Comparison of ENCODE assay signal across 16 mouse cellular contexts in genomic region chr5:88916501-88916971, GRCm38 (mm10). TPM values are rescaled to one million over a fixed set of nuclear protein-coding genes. Genes with fewer than 3 reads are reported as not detected.
DNase-seq lines count a peak whose midpoint lies in the region; ATAC-seq and TF ChIP-seq lines count a peak whose summit lies in the region.
"Had no signal": no experiment of that assay in that cellular context is flagged by ENCODE, and none has a peak within 500 bp of the region (broad histone marks: within the 10 kb centered on the region; RNA-seq: fewer than 3 reads in every experiment).

No protein-coding gene starts in this region.

- no peak overlapping the region for H3K9ac ChIP-seq in lung, embryonic 14.5 days
- H3K9ac ChIP-seq in heart, postnatal 0 days (replicated peaks; ENCODE audit: low read depth, low read length) = no peak overlapping the region
- no peak overlapping the region for H3K9ac ChIP-seq in midbrain, embryonic 11.5 days (ENCODE audit: low read length)
- H3K9ac ChIP-seq: neural tube, embryonic 15.5 days had no signal

- H3K36me3 ChIP-seq in lung, embryonic 14.5 days (ENCODE audit: insufficient read depth) = no peaks in the 10 kb centered on the region
- H3K36me3 ChIP-seq in heart, postnatal 0 days (replicated peaks; ENCODE audit: control insufficient read depth, insufficient read depth, low read length) = no peaks in the 10 kb centered on the region
- H3K36me3 ChIP-seq in midbrain, embryonic 11.5 days (ENCODE audit: control insufficient read depth, insufficient read depth, low read length) = no peaks in the 10 kb centered on the region
- H3K36me3 ChIP-seq: neural tube, embryonic 15.5 days had no signal

- no peak overlapping the region for H3K4me2 ChIP-seq in lung, embryonic 14.5 days
- H3K4me2 ChIP-seq in heart, postnatal 0 days (ENCODE audit: low read depth, low read length) = peak overlapping the region; percentile 24; the same call in 1 of the 2 replicates
- H3K4me2 ChIP-seq in midbrain, embryonic 11.5 days = no peak overlapping the region
- H3K4me2 ChIP-seq: neural tube, embryonic 15.5 days had no signal

- no peak overlapping the region for H3K27ac ChIP-seq in lung, embryonic 14.5 days (ENCODE audit: low read depth)
- peak overlapping the region; percentile 86 for H3K27ac ChIP-seq in heart, postnatal 0 days (ENCODE audit: low read depth)
- H3K27ac ChIP-seq in midbrain, embryonic 11.5 days (ENCODE audit: low read depth, low read length) = no peak overlapping the region
- H3K27ac ChIP-seq: neural tube, embryonic 15.5 days had no signal

- TF ChIP-seq CTCF in lung, embryonic 14.5 days (IDR thresholded peaks at IDR 0.05; ENCODE audit: low read depth) = no peak
- no peak for TF ChIP-seq CTCF in heart, postnatal 0 days (IDR thresholded peaks at IDR 0.05; ENCODE audit: low read depth)

- ATAC-seq in lung, embryonic 14.5 days (ENCODE audit: insufficient read depth) = peak; percentile 38
- ATAC-seq in heart, postnatal 0 days (ENCODE audit: insufficient read depth, low read depth) = peak; percentile 89
- ATAC-seq in midbrain, embryonic 11.5 days (ENCODE audit: low FRiP score) = no peak
- ATAC-seq: forebrain, embryonic 14.5 days; intestine, embryonic 16.5 days had no signal

- no peak overlapping the region for H3K4me3 ChIP-seq in lung, embryonic 14.5 days (ENCODE audit: low read depth, low read length)
- no peak overlapping the region for H3K4me3 ChIP-seq in heart, postnatal 0 days (ENCODE audit: low read depth, low read length)
- H3K4me3 ChIP-seq in midbrain, embryonic 11.5 days (ENCODE audit: low read depth, low read length) = no peak overlapping the region
- H3K4me3 ChIP-seq: neural tube, embryonic 15.5 days had no signal

- no peak for TF ChIP-seq EP300 in heart, postnatal 0 days (IDR thresholded peaks at IDR 0.05; ENCODE audit: low read depth)

- no peaks in the 10 kb centered on the region for H3K27me3 ChIP-seq in lung, embryonic 14.5 days (ENCODE audit: insufficient read depth, low read length)
- no peaks in the 10 kb centered on the region for H3K27me3 ChIP-seq in heart, postnatal 0 days (ENCODE audit: control insufficient read depth, insufficient read depth, low read length)
- H3K27me3 ChIP-seq in midbrain, embryonic 11.5 days (ENCODE audit: control insufficient read depth, insufficient read depth, low read length) = no peaks in the 10 kb centered on the region
- H3K27me3 ChIP-seq: neural tube, embryonic 15.5 days had no signal

- DNase-seq in kidney, adult 11 months = peak; percentile 12
- DNase-seq in kidney, postnatal 14 days = no peak
- peak; percentile 15 for DNase-seq in lung, embryonic 14.5 days
- DNase-seq in lung, adult 18-20 months = no peak
- DNase-seq in heart, postnatal 0 days (ENCODE audit: low spot score) = peak; percentile 71
- DNase-seq in frontal cortex, postnatal 25 days (ENCODE audit: low spot score in 2 of 2) = no peak
- DNase-seq in midbrain, embryonic 11.5 days (ENCODE audit: low spot score, missing footprints) = no peak
- DNase-seq: cerebellum, adult 9-10 months; gastrocnemius, postnatal 10 days; left cerebral cortex, postnatal 4 days; lung, postnatal 10 days; spleen, adult 18-20 months had no signal

- 65% methylated on average over 9 of the region's 9 CpGs for WGBS in lung, embryonic 14.5 days
- 27% methylated on average over 9 of the region's 9 CpGs for WGBS in heart, postnatal 0 days
- 78% methylated on average over 9 of the region's 9 CpGs for WGBS in midbrain, embryonic 11.5 days

- no peaks in the 10 kb centered on the region for H3K9me3 ChIP-seq in lung, embryonic 14.5 days (ENCODE audit: low read depth, low read length)
- H3K9me3 ChIP-seq in heart, postnatal 0 days (replicated peaks; ENCODE audit: control insufficient read depth, low read length) = no peaks in the 10 kb centered on the region
- no peaks in the 10 kb centered on the region for H3K9me3 ChIP-seq in midbrain, embryonic 11.5 days (ENCODE audit: control insufficient read depth, low read length)
- H3K9me3 ChIP-seq: neural tube, embryonic 15.5 days had no signal

- no peaks in the 10 kb centered on the region for H3K4me1 ChIP-seq in lung, embryonic 14.5 days (ENCODE audit: insufficient read depth)
- H3K4me1 ChIP-seq in heart, postnatal 0 days (ENCODE audit: control insufficient read depth, insufficient read depth) = peaks cover 19% of the 10 kb centered on the region
- no peaks in the 10 kb centered on the region for H3K4me1 ChIP-seq in midbrain, embryonic 11.5 days (ENCODE audit: control insufficient read depth, insufficient read depth, low read length)
- H3K4me1 ChIP-seq: neural tube, embryonic 15.5 days had no signal

RNA-seq across cellular contexts. Expression of gene Slc4a4, which starts 29.9 kb away (rescaled TPM):
- polyA plus RNA-seq in lung, embryonic 14.5 days (2014; fragmentation: Nextera tagmentation; extraction: Ambion mirVana) = 5.2 and 5.6 TPM in 2 replicates
- 10.6 and 17.0 TPM in 2 replicates for total RNA-seq in heart, postnatal 0 days (2014; rRNA removed; ENCODE audit: low replicate concordance)
- 4.4 and 5.1 TPM in 2 replicates for polyA plus RNA-seq in heart, postnatal 0 days (2015; fragmentation: Nextera tagmentation; extraction: Ambion mirVana)
- polyA plus RNA-seq in midbrain, embryonic 11.5 days (2014; fragmentation: Nextera tagmentation; extraction: Ambion mirVana) = 1.6 and 2.2 TPM in 2 replicates
- total RNA-seq: megakaryocyte-erythroid progenitor cell, adult 5-6 weeks had no signal

Comparison
In these comparisons a context has a peak if more than half of its experiments do, and no peak if none do; other contexts are left out.
1. DNase-seq: peak in kidney, adult 11 months (single experiment), lung, embryonic 14.5 days (single experiment) and heart, postnatal 0 days (single experiment); none in kidney, postnatal 14 days (single experiment), lung, adult 18-20 months (0 of 2), frontal cortex, postnatal 25 days (0 of 2) and midbrain, embryonic 11.5 days (single experiment).